Mouse (Mus musculus) MEL (cell line): ENCODE results near the gene Coq8b.

Experiments
- CHD1 ChIP-seq: IDR thresholded peaks from 2 replicates; pipeline ENCODE4 v1.6.1; 2012; ENCODE audit warnings: low read depth, mild to moderate bottlenecking, inconsistent platforms, low read length, improper control_type of control experiment
- CTCF ChIP-seq, 3 experiments: IDR thresholded peaks in 2 of 3; conservative IDR thresholded peaks in 1 of 3; 2 replicates each; pipeline ENCODE4 v1.5.1; 2011 to 2012; ENCODE audit warnings: low read length in 3 of 3, low read depth in 2 of 3, mild to moderate bottlenecking in 2 of 3, improper control_type of control experiment in 1 of 3, inconsistent platforms in 1 of 3, mixed read lengths in 1 of 3, moderate library complexity in 1 of 3; ENCODE audit not compliant: control insufficient read depth in 1 of 3, insufficient read depth in 1 of 3, poor library complexity in 1 of 3, severe bottlenecking in 1 of 3
- EP300 ChIP-seq, 2 experiments: IDR thresholded peaks; 2 replicates each; pipeline ENCODE4 v1.6.1; 2011; ENCODE audit warnings: improper control_type of control experiment in 2 of 2, low read length in 2 of 2, low read depth in 1 of 2, mild to moderate bottlenecking in 1 of 2
- GATA1 ChIP-seq: IDR thresholded peaks from 2 replicates; pipeline ENCODE4 v1.6.1; 2011; ENCODE audit warnings: low read depth, low read length, improper control_type of control experiment
- MAX ChIP-seq: IDR thresholded peaks from 2 replicates; pipeline ENCODE4 v1.6.1; 2011; ENCODE audit warnings: low read length, improper control_type of control experiment
- MYC ChIP-seq: IDR thresholded peaks from 2 replicates; pipeline ENCODE4 v1.6.1; 2011; ENCODE audit warnings: low read depth, mild to moderate bottlenecking, low read length, improper control_type of control experiment, moderate library complexity
- POLR2A ChIP-seq, 2 experiments: IDR thresholded peaks; 2 replicates each; pipeline ENCODE4 v1.6.1; 2011 to 2012; ENCODE audit warnings: low read length in 2 of 2, mild to moderate bottlenecking in 2 of 2, control low read depth in 1 of 2, improper control_type of control experiment in 1 of 2, low read depth in 1 of 2, moderate library complexity in 1 of 2; ENCODE audit not compliant: control insufficient read depth in 1 of 2, insufficient read depth in 1 of 2, poor library complexity in 1 of 2
- TAL1 ChIP-seq: IDR thresholded peaks from 2 replicates; pipeline ENCODE4 v1.6.1; 2012; ENCODE audit warnings: mild to moderate bottlenecking, inconsistent platforms, low read length, moderate library complexity, mixed read lengths
- UBTF ChIP-seq: IDR thresholded peaks from 2 replicates; pipeline ENCODE4 v1.6.1; 2012; ENCODE audit warnings: low read depth, mild to moderate bottlenecking, inconsistent platforms, low read length, improper control_type of control experiment, moderate library complexity, borderline replicate concordance; ENCODE audit not compliant: insufficient read depth
- ZC3H11A ChIP-seq: IDR thresholded peaks from 2 replicates; pipeline ENCODE4 v1.6.1; 2012; ENCODE audit warnings: low read depth, mild to moderate bottlenecking, inconsistent platforms, low read length, improper control_type of control experiment

DNA sequence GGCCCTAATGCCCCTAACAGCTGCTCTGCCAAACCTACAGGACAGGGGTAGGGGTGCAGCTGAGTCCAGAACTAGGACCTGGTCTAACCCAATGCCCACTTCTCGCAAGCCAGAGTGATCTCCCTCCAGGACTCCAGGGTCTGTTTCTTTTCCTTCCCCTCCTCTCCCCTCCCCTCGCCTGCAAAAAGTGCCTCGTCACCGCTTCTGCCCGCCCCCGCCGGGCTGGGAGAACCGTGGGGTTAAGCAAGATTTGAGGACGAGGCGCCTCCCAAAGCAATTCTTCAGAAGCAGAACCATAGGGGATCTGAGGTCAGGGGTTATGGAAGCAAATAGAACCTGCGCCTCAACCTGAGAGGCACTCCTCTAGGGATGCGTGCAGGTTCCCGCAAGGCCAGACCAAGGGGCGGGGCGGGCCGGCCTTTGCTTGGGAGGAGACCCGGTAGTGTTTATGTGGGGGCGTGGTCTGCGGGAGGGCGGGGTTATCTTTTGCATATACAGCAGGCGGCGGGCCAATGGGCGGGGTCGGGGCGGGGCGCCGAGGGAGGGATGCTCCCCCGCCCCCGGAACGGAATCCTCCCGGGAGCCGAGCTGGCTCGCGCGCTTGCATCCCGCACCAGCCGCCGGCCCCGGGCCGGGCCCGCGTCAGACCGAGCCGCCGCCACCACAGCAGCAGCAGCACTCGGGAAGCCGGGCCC is 25.5 kb downstream of the Coq8b start, which contains the start of gene Numbl:
- TF ChIP-seq ZC3H11A (no peak; the same call in 1 of the 2 replicates), EP300 (IDR thresholded peaks at IDR 0.05; ENCODE audit: low read depth in 1 of 2, low read length in 2 of 2) (peak in 1 of 2 experiments; percentile 43; a peak in 1 of 4 replicates), POLR2A (IDR thresholded peaks at IDR 0.05; ENCODE audit: control insufficient read depth in 1 of 2, insufficient read depth in 1 of 2, low read depth in 1 of 2, low read length in 2 of 2, poor library complexity in 1 of 2) (peak in 1 of 2 experiments; percentile 43; a peak in 1 of 4 replicates), UBTF (no peak), MAX (no peak), CTCF (IDR thresholded peaks at IDR 0.05 in 2 of 3, conservative IDR thresholded peaks at IDR 0.05 in 1 of 3; ENCODE audit: control insufficient read depth in 1 of 3, insufficient read depth in 1 of 3, low read depth in 2 of 3, low read length in 3 of 3, poor library complexity in 1 of 3, severe bottlenecking in 1 of 3) (no peak), CHD1 (no peak), GATA1 (no peak), MYC (no peak), TAL1 (no peak)
